Mouse (Mus musculus) C2C12 (cell line): Measurements from ENCODE around the gene Dock1. TPM values are rescaled to one million over a fixed set of nuclear protein-coding genes. Genes with fewer than 3 reads are reported as not detected.

Experiments used
- H3K27me3 ChIP-seq: one replicate; pipeline ENCODE4 v1.6.1; 2011; ENCODE audit not compliant: control insufficient read depth, insufficient read depth, insufficient read length
- H3K36me3 ChIP-seq: one replicate; pipeline ENCODE4 v1.6.1; 2011; ENCODE audit not compliant: control insufficient read depth, insufficient read depth
- H3K4me3 ChIP-seq: one replicate; pipeline ENCODE4 v1.5.1; 2011; ENCODE audit warnings: mild to moderate bottlenecking, control low read depth; ENCODE audit not compliant: poor library complexity, insufficient read depth, severe bottlenecking
- H3K79me2 ChIP-seq: one replicate; pipeline ENCODE4 v1.6.1; 2011; ENCODE audit not compliant: control insufficient read depth, insufficient read depth
- H3K79me3 ChIP-seq: one replicate; pipeline ENCODE4 v1.6.1; 2011; ENCODE audit warnings: low read depth, control low read depth
- H3ac ChIP-seq: one replicate; pipeline ENCODE3; 2011; ENCODE audit warnings: low read depth; ENCODE audit not compliant: control insufficient read depth, insufficient read length
- CEBPB ChIP-seq: IDR thresholded peaks from one replicate; pipeline ENCODE4 v1.6.1; 2011; ENCODE audit warnings: low read depth, mild to moderate bottlenecking, control low read depth, moderate library complexity
- CTCF ChIP-seq: IDR thresholded peaks from one replicate; pipeline ENCODE4 v1.5.1; 2011; ENCODE audit not compliant: control insufficient read depth, insufficient read depth, insufficient read length
- FOSL1 ChIP-seq: IDR thresholded peaks from one replicate; pipeline ENCODE4 v1.8.0; 2011; ENCODE audit warnings: mild to moderate bottlenecking, low read length; ENCODE audit not compliant: poor library complexity, insufficient read depth, severe bottlenecking
- MAX ChIP-seq: IDR thresholded peaks from one replicate; pipeline ENCODE4 v1.6.1; 2011; ENCODE audit warnings: mild to moderate bottlenecking, control low read depth
- MYOD1 ChIP-seq: IDR thresholded peaks from one replicate; pipeline ENCODE4 v1.6.1; 2011; ENCODE audit warnings: low read depth; ENCODE audit not compliant: control insufficient read depth, insufficient read length
- MYOG ChIP-seq: IDR thresholded peaks from one replicate; pipeline ENCODE4 v1.6.1; 2011; ENCODE audit not compliant: control insufficient read depth, insufficient read length; ENCODE audit errors: extremely low read depth
- USF1 ChIP-seq: IDR thresholded peaks from one replicate; pipeline ENCODE4 v1.6.1; 2011; ENCODE audit warnings: low read depth, mild to moderate bottlenecking, control low read depth, moderate library complexity
- polyA plus RNA-seq: library from polyadenylated mRNA; unstranded; fragments of >200 nt; fragmentation: generic; extraction: Trizol; gene quantifications from one replicate; pipeline ENCODE4 v1.2.1, GENCODE M21; 2012; ENCODE audit warnings: missing spikeins

Dock1 gene
- polyA plus RNA-seq, 1 experiment = 12.1 TPM

GRCm38 (mm10) chr7:134730406-134731126, 60.1 kb downstream of the Dock1 start:
- Histone ChIP-seq H3K4me3 (no peak overlapping the region), H3K79me3 (no peaks in the 10 kb centered on the region), H3ac (no peak overlapping the region), H3K79me2 (no peaks in the 10 kb centered on the region), H3K27me3 (no peaks in the 10 kb centered on the region), H3K36me3 (peaks cover 13% of the 10 kb centered on the region)
- TF ChIP-seq USF1 = no peak

GRCm38 (mm10) chr7:134747059-134747458, 76.6 kb downstream of the Dock1 start:
- no peak overlapping the region for H3K4me3 ChIP-seq
- H3ac ChIP-seq = no peak overlapping the region
- no peak for TF ChIP-seq MAX
- no peak for TF ChIP-seq CEBPB
- no peaks in the 10 kb centered on the region for H3K27me3 ChIP-seq
- no peaks in the 10 kb centered on the region for H3K79me3 ChIP-seq
- peaks cover 21% of the 10 kb centered on the region for H3K36me3 ChIP-seq
- no peaks in the 10 kb centered on the region for H3K79me2 ChIP-seq

- TF ChIP-seq MAX = no peak
- no peak for TF ChIP-seq CTCF
- no peak for TF ChIP-seq MYOG
- TF ChIP-seq FOSL1 = no peak
- TF ChIP-seq USF1 = no peak
- no peak for TF ChIP-seq CEBPB
- no peak for TF ChIP-seq MYOD1
- H3K27me3 ChIP-seq = no peaks in the 10 kb centered on the region
- H3K36me3 ChIP-seq = peaks cover 31% of the 10 kb centered on the region
- H3K79me3 ChIP-seq = no peaks in the 10 kb centered on the region
- no peak overlapping the region for H3K4me3 ChIP-seq
- no peak overlapping the region for H3ac ChIP-seq
- H3K79me2 ChIP-seq = no peaks in the 10 kb centered on the region
Measured at GRCm38 (mm10) chr7:134748376-134748775, 77.9 kb downstream of the Dock1 start.

- H3K79me3 ChIP-seq = no peaks in the 10 kb centered on the region
- H3K36me3 ChIP-seq = peaks cover 36% of the 10 kb centered on the region
- H3ac ChIP-seq = no peak overlapping the region
- no peaks in the 10 kb centered on the region for H3K79me2 ChIP-seq
- no peaks in the 10 kb centered on the region for H3K27me3 ChIP-seq
- no peak for TF ChIP-seq MYOG
- TF ChIP-seq FOSL1 = no peak
- no peak for TF ChIP-seq MAX
- TF ChIP-seq CEBPB = no peak
- no peak for TF ChIP-seq MYOD1
- TF ChIP-seq CTCF = no peak
- no peak for TF ChIP-seq USF1
- no peak overlapping the region for H3K4me3 ChIP-seq
Measured at GRCm38 (mm10) chr7:134749613-134750012, 79.2 kb downstream of the Dock1 start.

- no peak for TF ChIP-seq CEBPB
- TF ChIP-seq MYOD1 = no peak
- no peak for TF ChIP-seq MYOG
- no peak for TF ChIP-seq MAX
- TF ChIP-seq USF1 = no peak
- no peak for TF ChIP-seq FOSL1
- no peak for TF ChIP-seq CTCF
- H3K79me3 ChIP-seq = no peaks in the 10 kb centered on the region
- peaks cover 38% of the 10 kb centered on the region for H3K36me3 ChIP-seq
- no peak overlapping the region for H3ac ChIP-seq
- no peak overlapping the region for H3K4me3 ChIP-seq
- H3K27me3 ChIP-seq = no peaks in the 10 kb centered on the region
- H3K79me2 ChIP-seq = no peaks in the 10 kb centered on the region
Measured at GRCm38 (mm10) chr7:134751496-134751895, 81.0 kb downstream of the Dock1 start.

GRCm38 (mm10) chr7:134753417-134753816, 83.0 kb downstream of the Dock1 start:
- no peaks in the 10 kb centered on the region for H3K79me3 ChIP-seq
- no peaks in the 10 kb centered on the region for H3K79me2 ChIP-seq
- no peak overlapping the region for H3ac ChIP-seq
- H3K36me3 ChIP-seq = peaks cover 30% of the 10 kb centered on the region
- H3K4me3 ChIP-seq = no peak overlapping the region
- TF ChIP-seq MYOD1 = no peak
- no peak for TF ChIP-seq USF1
- no peak for TF ChIP-seq MYOG
- TF ChIP-seq FOSL1 = no peak
- no peak for TF ChIP-seq CEBPB
- no peak for TF ChIP-seq CTCF
- TF ChIP-seq MAX = no peak
- H3K27me3 ChIP-seq = no peaks in the 10 kb centered on the region
